Mouse (Mus musculus): ENCODE data around the gene Ptprq.

The Ptprq gene

GRCm38 (mm10) chr10:107492867-107493579, 226.8 kb downstream of the Ptprq start:
- DNase-seq (ENCODE audit: low read depth, low spot score) = no peak

- no peak for DNase-seq (ENCODE audit: low read depth, low spot score)
Measured at GRCm38 (mm10) chr10:107488654-107489315, 231.1 kb downstream of the Ptprq start.

- DNase-seq (ENCODE audit: low read depth, low spot score) = no peak
Measured at GRCm38 (mm10) chr10:107486770-107487169, 233.1 kb downstream of the Ptprq start.

GRCm38 (mm10) chr10:107485870-107486269, 234.0 kb downstream of the Ptprq start, which contains the start of gene Myf5:
TSS of gene Myf5 (minus strand) at chr10:107486134.
- no peak for DNase-seq (ENCODE audit: low read depth, low spot score)

- DNase-seq (ENCODE audit: low read depth, low spot score) = no peak
Measured at GRCm38 (mm10) chr10:107484050-107484449, 235.8 kb downstream of the Ptprq start.

- peak; percentile 17 for DNase-seq (ENCODE audit: low read depth, low spot score)
Measured at GRCm38 (mm10) chr10:107473497-107473896, 246.4 kb downstream of the Ptprq start.

GRCm38 (mm10) chr10:107471712-107472111, 248.1 kb downstream of the Ptprq start:
- no peak for DNase-seq (ENCODE audit: low read depth, low spot score)

GRCm38 (mm10) chr10:107467819-107468218, 252.0 kb downstream of the Ptprq start:
- peak; percentile 20 for DNase-seq (ENCODE audit: low read depth, low spot score)

Data from 3T3-L1 (cell line).